Mouse (Mus musculus): Measurements from ENCODE around the gene Numa1.

DNA sequence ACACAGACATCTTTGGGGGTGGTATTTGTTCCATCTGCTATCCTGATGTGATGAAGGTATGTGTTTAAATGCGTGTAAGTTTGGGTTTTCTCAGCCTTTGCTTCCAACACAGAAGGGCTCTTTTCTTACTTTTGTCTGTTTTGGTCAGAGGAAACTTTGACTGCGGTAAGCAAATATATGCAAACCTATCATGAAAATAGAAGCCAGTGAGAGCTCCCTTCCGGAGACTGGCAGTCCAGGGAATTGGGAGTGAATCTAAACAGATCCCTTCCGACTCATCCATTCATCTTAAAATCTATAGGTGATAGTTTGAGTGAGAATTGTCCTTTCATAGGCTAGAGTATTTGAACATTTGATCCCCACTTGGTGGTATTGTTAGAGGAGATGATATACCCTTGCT, 45.5 kb upstream of the Numa1 start:
- TF ChIP-seq CTCF (IDR thresholded peaks at IDR 0.05; ENCODE audit: low read depth) (no peak), EP300 (IDR thresholded peaks at IDR 0.05; ENCODE audit: low read depth) (no peak)

Measured in liver, postnatal 0 days (tissue).